Mouse (Mus musculus): ENCODE data around the gene Slfn14. TPM values are rescaled to one million over a fixed set of nuclear protein-coding genes. Genes with fewer than 3 reads are reported as not detected.
"Not testable (repeated sequence)": the region's sequence is repeated elsewhere in the genome, so short reads cannot be mapped to it uniquely, and the experiment has no call there.

The Slfn14 gene
- polyA plus RNA-seq, 1 experiment from 2014 or later, result 0.88 TPM

- H3K4me1 ChIP-seq, result no peaks in the 10 kb centered on the region
- H3K27ac ChIP-seq, result no peak overlapping the region
- no peaks in the 10 kb centered on the region for H3K9me3 ChIP-seq
- H3K4me2 ChIP-seq (replicated peaks), result no peak overlapping the region
- ATAC-seq (ENCODE audit: insufficient number of reproducible peaks, insufficient read depth, low FRiP score, low TSS enrichment), result no peak
- H3K27me3 ChIP-seq, result no peaks in the 10 kb centered on the region
- no peak overlapping the region for H3K9ac ChIP-seq
- H3K36me3 ChIP-seq, result no peaks in the 10 kb centered on the region
- no peak overlapping the region for H3K4me3 ChIP-seq
- 75% methylated on average over 6 of the region's 6 CpGs for WGBS
Measured at GRCm38 (mm10) chr11:83279691-83280090, 6.8 kb downstream of the Slfn14 start.

- no peaks in the 10 kb centered on the region for H3K9me3 ChIP-seq
- no peak overlapping the region for H3K4me2 ChIP-seq (replicated peaks)
- no peak for ATAC-seq (ENCODE audit: insufficient number of reproducible peaks, insufficient read depth, low FRiP score, low TSS enrichment)
- 83% methylated on average over 4 of the region's 4 CpGs for WGBS
- H3K36me3 ChIP-seq, result no peaks in the 10 kb centered on the region
- no peaks in the 10 kb centered on the region for H3K27me3 ChIP-seq
- H3K4me1 ChIP-seq, result no peaks in the 10 kb centered on the region
- H3K27ac ChIP-seq, result no peak overlapping the region
- H3K4me3 ChIP-seq, result no peak overlapping the region
- no peak overlapping the region for H3K9ac ChIP-seq
Measured at GRCm38 (mm10) chr11:83279024-83279423, 7.5 kb downstream of the Slfn14 start.

- Histone ChIP-seq H3K4me3 (no peak overlapping the region), H3K9me3 (no peaks in the 10 kb centered on the region), H3K36me3 (no peaks in the 10 kb centered on the region), H3K4me2 (replicated peaks) (no peak overlapping the region), H3K27me3 (no peaks in the 10 kb centered on the region), H3K27ac (no peak overlapping the region), H3K9ac (no peak overlapping the region), H3K4me1 (no peaks in the 10 kb centered on the region)
- WGBS, result 75% methylated on average over 7 of the region's 7 CpGs
- no peak for ATAC-seq (ENCODE audit: insufficient number of reproducible peaks, insufficient read depth, low FRiP score, low TSS enrichment)
Measured at GRCm38 (mm10) chr11:83276251-83276650, 10.3 kb downstream of the Slfn14 start.

GRCm38 (mm10) chr11:83271951-83272843 is 14.3 kb downstream of the Slfn14 start:
- Histone ChIP-seq H3K27ac (no peak overlapping the region), H3K4me3 (no peak overlapping the region), H3K27me3 (no peaks in the 10 kb centered on the region), H3K9me3 (no peaks in the 10 kb centered on the region), H3K4me2 (replicated peaks) (no peak overlapping the region), H3K9ac (no peak overlapping the region), H3K36me3 (no peaks in the 10 kb centered on the region), H3K4me1 (no peaks in the 10 kb centered on the region)
- no peak for ATAC-seq (ENCODE audit: insufficient number of reproducible peaks, insufficient read depth, low FRiP score, low TSS enrichment)
- 24% methylated on average over 2 of the region's 2 CpGs for WGBS

GRCm38 (mm10) chr11:83271151-83271950 is 15.2 kb downstream of the Slfn14 start:
- WGBS, result under 1% methylated on average over 26 of the region's 26 CpGs
- Histone ChIP-seq H3K27me3 (no peaks in the 10 kb centered on the region), H3K36me3 (no peaks in the 10 kb centered on the region), H3K4me1 (no peaks in the 10 kb centered on the region), H3K27ac (peak overlapping the region; percentile 77), H3K4me2 (replicated peaks) (peak overlapping the region; percentile 50), H3K4me3 (peak overlapping the region; percentile 37), H3K9me3 (no peaks in the 10 kb centered on the region), H3K9ac (peak overlapping the region; percentile 28)
- peak; percentile 81 for ATAC-seq (ENCODE audit: insufficient number of reproducible peaks, insufficient read depth, low FRiP score, low TSS enrichment)

- Histone ChIP-seq H3K9ac (peak overlapping the region; percentile 28), H3K27me3 (no peaks in the 10 kb centered on the region), H3K4me2 (replicated peaks) (peak overlapping the region; percentile 50), H3K9me3 (no peaks in the 10 kb centered on the region), H3K36me3 (no peaks in the 10 kb centered on the region), H3K4me1 (no peaks in the 10 kb centered on the region), H3K27ac (no peak overlapping the region; the same call in 1 of the 2 replicates), H3K4me3 (peak overlapping the region; percentile 37)
- under 1% methylated on average over 6 of the region's 6 CpGs for WGBS
- ATAC-seq (ENCODE audit: insufficient number of reproducible peaks, insufficient read depth, low FRiP score, low TSS enrichment), result peak; percentile 36; the same call in 1 of the 2 replicates
Measured at GRCm38 (mm10) chr11:83270842-83271150, 15.7 kb downstream of the Slfn14 start.

- ATAC-seq (ENCODE audit: insufficient number of reproducible peaks, insufficient read depth, low FRiP score, low TSS enrichment), result no peak
- Histone ChIP-seq H3K4me1 (no peaks in the 10 kb centered on the region), H3K4me2 (replicated peaks) (no peak overlapping the region), H3K9me3 (no peaks in the 10 kb centered on the region), H3K27ac (no peak overlapping the region), H3K9ac (no peak overlapping the region), H3K4me3 (no peak overlapping the region), H3K36me3 (no peaks in the 10 kb centered on the region), H3K27me3 (no peaks in the 10 kb centered on the region)
- WGBS, result 58% methylated on average over 3 of the region's 3 CpGs
Measured at GRCm38 (mm10) chr11:83263146-83263545, 23.4 kb downstream of the Slfn14 start.

- H3K27me3 ChIP-seq, result no peaks in the 10 kb centered on the region
- ATAC-seq (ENCODE audit: insufficient number of reproducible peaks, insufficient read depth, low FRiP score, low TSS enrichment), result no peak
- no peak overlapping the region for H3K9ac ChIP-seq
- H3K4me1 ChIP-seq, result no peaks in the 10 kb centered on the region
- WGBS, result 90% methylated on average over 1 of the region's 1 CpGs
- H3K4me2 ChIP-seq (replicated peaks), result no peak overlapping the region
- H3K4me3 ChIP-seq, result no peak overlapping the region
- no peaks in the 10 kb centered on the region for H3K36me3 ChIP-seq
- H3K9me3 ChIP-seq, result no peaks in the 10 kb centered on the region
- no peak overlapping the region for H3K27ac ChIP-seq
Measured at GRCm38 (mm10) chr11:83262673-83263072, 23.9 kb downstream of the Slfn14 start.

GRCm38 (mm10) chr11:83257211-83257610 is 29.3 kb downstream of the Slfn14 start:
- not testable (repeated sequence) for H3K9ac ChIP-seq; H3K27ac ChIP-seq; H3K4me1 ChIP-seq; H3K9me3 ChIP-seq; H3K27me3 ChIP-seq; ATAC-seq (ENCODE audit: insufficient number of reproducible peaks, insufficient read depth, low FRiP score, low TSS enrichment); H3K4me2 ChIP-seq (replicated peaks); H3K4me3 ChIP-seq; H3K36me3 ChIP-seq
- 74% methylated on average over 5 of the region's 5 CpGs for WGBS

- WGBS, result 18% methylated on average over 2 of the region's 2 CpGs
- no peak overlapping the region for H3K9ac ChIP-seq
- no peaks in the 10 kb centered on the region for H3K27me3 ChIP-seq
- no peak overlapping the region for H3K27ac ChIP-seq
- H3K9me3 ChIP-seq, result no peaks in the 10 kb centered on the region
- ATAC-seq (ENCODE audit: insufficient number of reproducible peaks, insufficient read depth, low FRiP score, low TSS enrichment), result no peak
- no peaks in the 10 kb centered on the region for H3K36me3 ChIP-seq
- no peaks in the 10 kb centered on the region for H3K4me1 ChIP-seq
- no peak overlapping the region for H3K4me2 ChIP-seq (replicated peaks)
- H3K4me3 ChIP-seq, result no peak overlapping the region
Measured at GRCm38 (mm10) chr11:83239811-83240210, 46.7 kb downstream of the Slfn14 start.

- H3K4me2 ChIP-seq (replicated peaks), result no peak overlapping the region
- no peak for ATAC-seq (ENCODE audit: insufficient number of reproducible peaks, insufficient read depth, low FRiP score, low TSS enrichment)
- no peaks in the 10 kb centered on the region for H3K9me3 ChIP-seq
- no peaks in the 10 kb centered on the region for H3K27me3 ChIP-seq
- no peak overlapping the region for H3K4me3 ChIP-seq
- WGBS, result 86% methylated on average over 2 of the region's 2 CpGs
- no peaks in the 10 kb centered on the region for H3K36me3 ChIP-seq
- no peak overlapping the region for H3K27ac ChIP-seq
- H3K4me1 ChIP-seq, result no peaks in the 10 kb centered on the region
- no peak overlapping the region for H3K9ac ChIP-seq
Measured at GRCm38 (mm10) chr11:83238389-83238788, 48.1 kb downstream of the Slfn14 start.

GRCm38 (mm10) chr11:83237390-83237789 is 49.1 kb downstream of the Slfn14 start:
- H3K27me3 ChIP-seq; ATAC-seq (ENCODE audit: insufficient number of reproducible peaks, insufficient read depth, low FRiP score, low TSS enrichment); H3K4me1 ChIP-seq; H3K4me3 ChIP-seq; H3K4me2 ChIP-seq (replicated peaks); H3K27ac ChIP-seq; H3K36me3 ChIP-seq; H3K9ac ChIP-seq; H3K9me3 ChIP-seq: not testable (repeated sequence)
- 86% methylated on average over 9 of the region's 9 CpGs for WGBS

Measured in embryonic facial prominence, embryonic 12.5 days (tissue).